Mouse (Mus musculus) myocyte (in vitro differentiated cells): ENCODE measurements around the gene Arid5b. TPM values are rescaled to one million over a fixed set of nuclear protein-coding genes. Genes with fewer than 3 reads are reported as not detected.
A peak's percentile ranks its signal among the peaks of the same experiment; 100 is the strongest.

Source experiments
- H3K27me3 ChIP-seq: one replicate; pipeline ENCODE4 v1.6.1; 2011; ENCODE audit not compliant: control insufficient read depth, insufficient read depth, insufficient read length
- H3K36me3 ChIP-seq: one replicate; pipeline ENCODE4 v1.6.1; 2011; ENCODE audit not compliant: control insufficient read depth, insufficient read depth
- H3K4me2 ChIP-seq: one replicate; pipeline ENCODE4 v1.6.1; 2011; ENCODE audit warnings: low read depth, control low read depth
- H3K4me3 ChIP-seq: one replicate; pipeline ENCODE4 v1.5.1; 2011; ENCODE audit warnings: mild to moderate bottlenecking, control low read depth, moderate library complexity
- H3K79me2 ChIP-seq: one replicate; pipeline ENCODE4 v1.6.1; 2011; ENCODE audit not compliant: control insufficient read depth, insufficient read depth
- H3ac ChIP-seq: one replicate; pipeline ENCODE4 v1.6.1; 2011; ENCODE audit not compliant: control insufficient read depth, insufficient read length
- CEBPB ChIP-seq: IDR thresholded peaks from 2 replicates; pipeline ENCODE4 v1.6.1; 2011; ENCODE audit warnings: mild to moderate bottlenecking, moderate library complexity; ENCODE audit not compliant: poor library complexity, insufficient read depth, severe bottlenecking
- E2F4 ChIP-seq: IDR thresholded peaks from one replicate; pipeline ENCODE4 v1.6.1; 2011; ENCODE audit warnings: mild to moderate bottlenecking, control low read depth, moderate library complexity; ENCODE audit not compliant: insufficient read depth
- MAX ChIP-seq: IDR thresholded peaks from one replicate; pipeline ENCODE4 v1.6.1; 2011; ENCODE audit warnings: low read depth, mild to moderate bottlenecking, control low read depth
- MYOD1 ChIP-seq, 3 experiments: IDR thresholded peaks; one replicate each; pipeline ENCODE4 v1.6.1; 2011; ENCODE audit warnings: control low read depth in 2 of 3, low read depth in 2 of 3, mild to moderate bottlenecking in 2 of 3, moderate library complexity in 1 of 3; ENCODE audit not compliant: insufficient read length in 2 of 3, control insufficient read depth in 1 of 3
- MYOG ChIP-seq, 3 experiments: IDR thresholded peaks; one replicate each; pipeline ENCODE4 v1.6.1; 2011; ENCODE audit warnings: control low read depth in 2 of 3, low read depth in 2 of 3, mild to moderate bottlenecking in 2 of 3; ENCODE audit not compliant: insufficient read length in 2 of 3, control insufficient read depth in 1 of 3, insufficient read depth in 1 of 3
- POLR2A ChIP-seq: IDR thresholded peaks from one replicate; pipeline ENCODE4 v1.6.1; 2011; ENCODE audit warnings: low read depth, mild to moderate bottlenecking, control low read depth, moderate library complexity; ENCODE audit not compliant: insufficient read length
- POLR2AphosphoS2 ChIP-seq: IDR thresholded peaks from one replicate; pipeline ENCODE4 v1.6.1; 2011; ENCODE audit warnings: low read depth, control low read depth; ENCODE audit not compliant: insufficient read length
- REST ChIP-seq: IDR thresholded peaks from one replicate; pipeline ENCODE4 v1.6.1; 2011; ENCODE audit warnings: mild to moderate bottlenecking, control low read depth, moderate library complexity; ENCODE audit not compliant: insufficient read depth, insufficient read length
- SRF ChIP-seq: IDR thresholded peaks from one replicate; pipeline ENCODE4 v1.6.1; 2011; ENCODE audit warnings: low read depth; ENCODE audit not compliant: control insufficient read depth, insufficient read length
- TCF12 ChIP-seq: IDR thresholded peaks from one replicate; pipeline ENCODE4 v1.6.1; 2011; ENCODE audit warnings: mild to moderate bottlenecking, control low read depth; ENCODE audit not compliant: poor library complexity, insufficient read depth, severe bottlenecking
- TCF3 ChIP-seq: IDR thresholded peaks from one replicate; pipeline ENCODE4 v1.6.1; 2011; ENCODE audit warnings: low read depth, control low read depth; ENCODE audit not compliant: insufficient read length
- USF1 ChIP-seq: IDR thresholded peaks from one replicate; pipeline ENCODE4 v1.6.1; 2011; ENCODE audit warnings: low read depth, mild to moderate bottlenecking, control low read depth, moderate library complexity
- polyA plus RNA-seq: library from polyadenylated mRNA; unstranded; fragments of >200 nt; fragmentation: generic; extraction: Trizol; gene quantifications from one replicate; pipeline ENCODE4 v1.2.1, GENCODE M21; 2012; ENCODE audit warnings: missing spikeins

The Arid5b gene
- polyA plus RNA-seq, 1 experiment, result 7.7 TPM

GRCm38 (mm10) chr10:68091011-68091410 is 187.5 kb downstream of the Arid5b start:
- peak overlapping the region; percentile 57 for H3K4me2 ChIP-seq
- no peak overlapping the region for H3ac ChIP-seq
- no peak overlapping the region for H3K4me3 ChIP-seq
- H3K36me3 ChIP-seq, result peaks cover 12% of the 10 kb centered on the region
- TF ChIP-seq TCF3 (no peak), SRF (no peak), USF1 (no peak), MYOD1 (IDR thresholded peaks at IDR 0.05; ENCODE audit: control insufficient read depth in 1 of 3, insufficient read length in 2 of 3, low read depth in 2 of 3) (no peak), E2F4 (no peak), CEBPB (no peak), TCF12 (no peak), POLR2A (no peak), REST (no peak), MAX (no peak), POLR2AphosphoS2 (no peak), MYOG (IDR thresholded peaks at IDR 0.05; ENCODE audit: control insufficient read depth in 1 of 3, insufficient read depth in 1 of 3, insufficient read length in 2 of 3, low read depth in 2 of 3) (no peak)
- H3K79me2 ChIP-seq, result peaks cover 6% of the 10 kb centered on the region
- H3K27me3 ChIP-seq, result no peaks in the 10 kb centered on the region

DNA sequence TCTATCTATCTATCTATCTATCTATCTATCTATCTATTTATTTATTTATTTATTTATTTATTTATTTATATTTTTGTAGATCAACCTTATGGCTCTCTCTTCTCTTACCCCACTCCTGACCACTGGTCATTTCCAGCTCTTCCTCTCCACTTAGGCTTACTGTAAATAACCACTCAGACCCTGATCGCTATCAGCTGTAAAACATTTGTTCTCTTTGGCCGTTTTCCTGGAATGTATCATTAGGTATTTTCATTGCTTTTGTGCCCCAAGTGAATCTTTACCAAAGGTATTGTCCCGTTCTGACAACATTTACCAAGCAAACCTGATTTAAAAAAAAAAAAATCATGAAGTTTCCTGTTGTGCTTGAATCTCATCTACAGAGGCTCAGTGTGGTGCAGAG is 188.0 kb downstream of the Arid5b start:
- H3K79me2 ChIP-seq, result peaks cover 6% of the 10 kb centered on the region
- H3K4me2 ChIP-seq, result peak overlapping the region; percentile 57
- H3K4me3 ChIP-seq, result no peak overlapping the region
- no peak overlapping the region for H3ac ChIP-seq
- H3K36me3 ChIP-seq, result peaks cover 8% of the 10 kb centered on the region
- peak; percentile 21 for TF ChIP-seq TCF12
- TF ChIP-seq SRF, result no peak
- H3K27me3 ChIP-seq, result no peaks in the 10 kb centered on the region

DNA sequence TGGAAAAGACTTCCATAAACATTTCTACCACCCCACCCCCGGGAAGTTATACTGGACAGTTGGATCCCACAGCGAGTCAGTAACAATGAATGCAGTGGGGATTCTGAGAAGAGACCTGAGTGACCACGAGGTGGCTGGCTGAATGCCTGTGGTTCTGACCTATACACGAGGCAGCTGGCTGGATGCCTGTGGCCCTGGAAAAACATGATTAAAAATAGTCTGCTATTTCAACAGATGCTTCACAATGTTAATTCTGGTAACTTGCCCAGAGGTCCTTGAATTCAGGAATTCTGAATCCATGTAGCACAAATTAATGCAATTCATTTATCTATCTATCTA is 188.4 kb downstream of the Arid5b start:
- peaks cover 8% of the 10 kb centered on the region for H3K36me3 ChIP-seq
- TF ChIP-seq TCF3, result no peak
- no peak for TF ChIP-seq USF1
- TF ChIP-seq POLR2AphosphoS2, result no peak
- no peak for TF ChIP-seq REST
- TF ChIP-seq CEBPB, result peak; percentile 34; the same call in 1 of the 2 replicates
- peak in 2 of 3 experiments; percentile 47 to 54 for TF ChIP-seq MYOD1 (IDR thresholded peaks at IDR 0.05; ENCODE audit: control insufficient read depth in 1 of 3, insufficient read length in 2 of 3, low read depth in 2 of 3)
- no peak for TF ChIP-seq E2F4
- peak in 2 of 3 experiments; percentile 67 to 78 for TF ChIP-seq MYOG (IDR thresholded peaks at IDR 0.05; ENCODE audit: control insufficient read depth in 1 of 3, insufficient read depth in 1 of 3, insufficient read length in 2 of 3, low read depth in 2 of 3)
- TF ChIP-seq TCF12, result peak; percentile 51
- no peak for TF ChIP-seq POLR2A
- TF ChIP-seq MAX, result no peak
- TF ChIP-seq SRF, result no peak
- H3K4me2 ChIP-seq, result peak overlapping the region; percentile 20
- H3K27me3 ChIP-seq, result no peaks in the 10 kb centered on the region
- H3ac ChIP-seq, result no peak overlapping the region
- peaks cover 6% of the 10 kb centered on the region for H3K79me2 ChIP-seq
- H3K4me3 ChIP-seq, result no peak overlapping the region

DNA sequence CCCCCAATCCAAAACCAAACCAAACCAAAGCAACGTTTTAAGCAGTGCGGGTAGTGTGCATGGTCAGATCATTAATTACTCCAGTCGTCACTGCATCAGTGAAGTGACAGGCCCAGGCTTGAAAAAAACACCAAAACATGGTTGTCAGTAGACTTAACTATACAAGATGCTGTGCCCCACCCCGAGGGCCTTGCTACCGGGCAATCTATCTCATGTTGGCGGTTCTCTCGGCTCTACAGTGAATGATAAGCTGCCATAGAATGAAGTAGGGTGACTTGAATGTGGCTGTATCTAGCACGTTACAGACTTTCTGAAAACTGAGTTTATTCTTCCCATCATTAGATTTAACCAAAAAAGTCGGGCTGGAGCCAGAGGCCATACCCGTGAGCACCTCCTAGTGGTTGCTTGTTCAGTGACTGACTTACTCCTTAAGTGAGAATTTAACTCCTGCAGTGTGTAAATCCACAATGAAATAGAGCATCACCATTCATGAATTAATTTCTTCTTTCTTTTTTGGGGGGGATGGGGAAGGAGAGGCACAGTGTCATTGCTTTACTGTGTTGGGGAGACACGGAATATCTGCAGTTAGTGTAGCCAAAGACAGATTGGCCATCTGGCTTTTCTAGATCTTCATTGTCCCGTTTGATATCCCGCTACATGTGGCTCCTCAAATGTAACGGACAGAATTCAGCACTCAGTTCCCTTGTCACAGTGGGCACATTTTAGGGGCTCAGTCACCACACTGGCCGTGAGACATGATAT is 188.9 kb downstream of the Arid5b start:
- Histone ChIP-seq H3K27me3 (no peaks in the 10 kb centered on the region), H3ac (no peak overlapping the region), H3K79me2 (peaks cover 2% of the 10 kb centered on the region), H3K4me3 (no peak overlapping the region), H3K36me3 (peaks cover 8% of the 10 kb centered on the region), H3K4me2 (peak overlapping the region; percentile 20)
- TF ChIP-seq TCF3 (no peak), SRF (no peak), POLR2A (no peak), POLR2AphosphoS2 (no peak), E2F4 (no peak), MYOG (IDR thresholded peaks at IDR 0.05; ENCODE audit: control insufficient read depth in 1 of 3, insufficient read depth in 1 of 3, insufficient read length in 2 of 3, low read depth in 2 of 3) (no peak), TCF12 (no peak), REST (no peak), CEBPB (no peak), MYOD1 (IDR thresholded peaks at IDR 0.05; ENCODE audit: control insufficient read depth in 1 of 3, insufficient read length in 2 of 3, low read depth in 2 of 3) (no peak), MAX (no peak)
